Mouse (Mus musculus): ENCODE results near the gene Gm3336. TPM values are rescaled to one million over a fixed set of nuclear protein-coding genes. Genes with fewer than 3 reads are reported as not detected.

Gene Gm3336
- total RNA-seq, 2 experiments from 2014 or later, result not detected

- intact Hi-C loops (cut with DNase I), result loop anchor here (10.0 kb wide), 1 partner anchor 45 kb away; the partner anchor contains the start of gene Rab3a
- no peak for DNase-seq (ENCODE audit: low spot score in 2 of 2)
These were observed 8.5 kb upstream of the Gm3336 start for GRCm38 (mm10) chr8:70709794-70710193.

GRCm38 (mm10) chr8:70710296-70710695 is 8.0 kb upstream of the Gm3336 start:
- no peak for DNase-seq (ENCODE audit: low spot score in 2 of 2)
- intact Hi-C loops (cut with DNase I), result no loop called here

- DNase-seq (ENCODE audit: low spot score in 2 of 2), result no peak
- intact Hi-C loops (cut with DNase I), result no loop called here
These were observed 7.3 kb upstream of the Gm3336 start for GRCm38 (mm10) chr8:70711041-70711440.

GRCm38 (mm10) chr8:70713991-70714390 is 4.4 kb upstream of the Gm3336 start:
- DNase-seq (ENCODE audit: low spot score in 2 of 2), result no peak
- intact Hi-C loops (cut with DNase I), result no loop called here

GRCm38 (mm10) chr8:70715086-70715485 is 3.3 kb upstream of the Gm3336 start:
- intact Hi-C loops (cut with DNase I), result no loop called here

GRCm38 (mm10) chr8:70716521-70717400 is 1.6 kb upstream of the Gm3336 start:
- intact Hi-C loops (cut with DNase I), result no loop called here
- no peak for DNase-seq (ENCODE audit: low spot score in 2 of 2)

More at GRCm38 (mm10) chr8:70715086-70715485, 3.3 kb upstream of the Gm3336 start:
- no peak for DNase-seq (ENCODE audit: low spot score in 2 of 2)

- intact Hi-C loops (cut with DNase I), result loop anchor here (1.0 to 2.0 kb wide), 2 partner anchors 32 to 121 kb away; no protein-coding TSS in a partner anchor
- no peak for DNase-seq (ENCODE audit: low spot score in 2 of 2)
These were observed 1.5 kb downstream of the Gm3336 start for GRCm38 (mm10) chr8:70719796-70720270.

- peak; percentile 51 to 78 for DNase-seq (ENCODE audit: low spot score in 2 of 2)
- intact Hi-C loops (cut with DNase I), result loop anchor here (1.0 kb wide), 1 partner anchor 32 kb away; no protein-coding TSS in a partner anchor
These were observed 2.4 kb downstream of the Gm3336 start for GRCm38 (mm10) chr8:70720739-70721138.

GRCm38 (mm10) chr8:70721601-70722000 is 3.3 kb downstream of the Gm3336 start:
- intact Hi-C loops (cut with DNase I), result no loop called here
- DNase-seq (ENCODE audit: low spot score in 2 of 2), result no peak

GRCm38 (mm10) chr8:70723486-70724210 is 5.3 kb downstream of the Gm3336 start, which contains the start of gene Pde4c:
Gene Pde4c, plus strand, starts transcription at chr8:70723720.
- intact Hi-C loops (cut with DNase I), result no loop called here
- no peak for DNase-seq (ENCODE audit: low spot score in 2 of 2)

- intact Hi-C loops (cut with DNase I), result no loop called here
- DNase-seq (ENCODE audit: low spot score in 2 of 2), result no peak
These were observed 5.9 kb downstream of the Gm3336 start for GRCm38 (mm10) chr8:70724216-70724615.

GRCm38 (mm10) chr8:70725792-70726447 is 7.6 kb downstream of the Gm3336 start:
- intact Hi-C loops (cut with DNase I), result no loop called here

GRCm38 (mm10) chr8:70726721-70727120 is 8.4 kb downstream of the Gm3336 start:
- DNase-seq (ENCODE audit: low spot score in 2 of 2), result no peak
- intact Hi-C loops (cut with DNase I), result no loop called here

More at GRCm38 (mm10) chr8:70725792-70726447, 7.6 kb downstream of the Gm3336 start:
- DNase-seq (ENCODE audit: low spot score in 2 of 2), result no peak

GRCm38 (mm10) chr8:70729808-70730475 is 11.6 kb downstream of the Gm3336 start:
- intact Hi-C loops (cut with DNase I), result no loop called here
- no peak for DNase-seq (ENCODE audit: low spot score in 2 of 2)

- intact Hi-C loops (cut with DNase I), result no loop called here
- DNase-seq (ENCODE audit: low spot score in 2 of 2), result no peak
These were observed 12.6 kb downstream of the Gm3336 start for GRCm38 (mm10) chr8:70730956-70731355.

GRCm38 (mm10) chr8:70737705-70738104 is 19.4 kb downstream of the Gm3336 start:
- intact Hi-C loops (cut with DNase I), result no loop called here
- no peak for DNase-seq (ENCODE audit: low spot score in 2 of 2)

GRCm38 (mm10) chr8:70738211-70738610 is 19.9 kb downstream of the Gm3336 start:
- intact Hi-C loops (cut with DNase I), result no loop called here
- no peak for DNase-seq (ENCODE audit: low spot score in 2 of 2)

- intact Hi-C loops (cut with DNase I), result no loop called here
- no peak for DNase-seq (ENCODE audit: low spot score in 2 of 2)
These were observed 23.3 kb downstream of the Gm3336 start for GRCm38 (mm10) chr8:70741661-70742060.

GRCm38 (mm10) chr8:70742176-70742575 is 23.8 kb downstream of the Gm3336 start:
- intact Hi-C loops (cut with DNase I), result no loop called here
- DNase-seq (ENCODE audit: low spot score in 2 of 2), result no peak
